ENCODE assay signal across 9 mouse cellular contexts in genomic region chr10:86418931-86419330, GRCm38 (mm10).
DNase-seq lines count a peak whose midpoint lies in the region; ATAC-seq and TF ChIP-seq lines count a peak whose summit lies in the region.
"Had no signal": no experiment of that assay in that cellular context is flagged by ENCODE, and none has a peak within 500 bp of the region (broad histone marks: within the 10 kb centered on the region; RNA-seq: fewer than 3 reads in every experiment).

No protein-coding gene starts in this region.

- no peak for ATAC-seq in kidney, embryonic 15.5 days (replicated peaks; ENCODE audit: low FRiP score)
- peak; percentile 31; the same call in 1 of the 2 replicates for ATAC-seq in heart, embryonic 14.5 days (ENCODE audit: insufficient number of reproducible peaks, insufficient read depth, low FRiP score, low read depth)
- ATAC-seq in lung, embryonic 14.5 days (ENCODE audit: insufficient read depth): no peak
- no peak for ATAC-seq in liver, postnatal 0 days

- 79% methylated on average over 5 of the region's 5 CpGs for WGBS in kidney, embryonic 15.5 days
- 63% methylated on average over 5 of the region's 5 CpGs for WGBS in heart, embryonic 14.5 days
- WGBS in lung, embryonic 14.5 days: 69% methylated on average over 5 of the region's 5 CpGs
- WGBS in liver, postnatal 0 days (ENCODE audit: insufficient replicate concordance): 64% methylated on average over 5 of the region's 5 CpGs

- TF ChIP-seq CTCF in lung, embryonic 14.5 days (IDR thresholded peaks at IDR 0.05; ENCODE audit: low read depth): no peak
- TF ChIP-seq CTCF in liver, postnatal 0 days (IDR thresholded peaks at IDR 0.05; ENCODE audit: low read depth): no peak

- H3K9me3 ChIP-seq in kidney, embryonic 15.5 days (replicated peaks): no peaks in the 10 kb centered on the region
- H3K9me3 ChIP-seq in heart, embryonic 14.5 days (ENCODE audit: control insufficient read depth, low read length): 0 out of 2 replicates have a peak, but pooled peaks cover 2% of the 10 kb centered on the region
- H3K9me3 ChIP-seq in lung, embryonic 14.5 days (ENCODE audit: low read depth, low read length): no peaks in the 10 kb centered on the region
- H3K9me3 ChIP-seq in liver, postnatal 0 days (ENCODE audit: low read length): no peaks in the 10 kb centered on the region
- H3K9me3 ChIP-seq: limb, embryonic 15.5 days had no signal

- no peak overlapping the region for H3K4me2 ChIP-seq in kidney, embryonic 15.5 days
- no peak overlapping the region for H3K4me2 ChIP-seq in heart, embryonic 14.5 days (ENCODE audit: low read length)
- H3K4me2 ChIP-seq in lung, embryonic 14.5 days: no peak overlapping the region
- no peak overlapping the region for H3K4me2 ChIP-seq in liver, postnatal 0 days (ENCODE audit: low read depth, low read length)
- H3K4me2 ChIP-seq: limb, embryonic 15.5 days had no signal

- H3K4me1 ChIP-seq in kidney, embryonic 15.5 days: no peaks in the 10 kb centered on the region
- H3K4me1 ChIP-seq in heart, embryonic 14.5 days (ENCODE audit: control insufficient read depth in 2 of 2, insufficient read depth in 2 of 2, low read length in 2 of 2): peaks cover 12 to 19% of the 10 kb centered on the region in 2 experiments
- H3K4me1 ChIP-seq in lung, embryonic 14.5 days (ENCODE audit: insufficient read depth): no peaks in the 10 kb centered on the region
- H3K4me1 ChIP-seq in liver, postnatal 0 days (ENCODE audit: insufficient read depth): no peaks in the 10 kb centered on the region

- no peak for TF ChIP-seq EP300 in liver, postnatal 0 days (IDR thresholded peaks at IDR 0.05; ENCODE audit: low read depth)

- intact Hi-C loops in left cerebral cortex, postnatal 14 days (cut with DNase I): no loop called here

- no peaks in the 10 kb centered on the region for H3K27me3 ChIP-seq in kidney, embryonic 15.5 days
- H3K27me3 ChIP-seq in heart, embryonic 14.5 days (ENCODE audit: control insufficient read depth, insufficient read depth, low read length): no peaks in the 10 kb centered on the region
- no peaks in the 10 kb centered on the region for H3K27me3 ChIP-seq in lung, embryonic 14.5 days (ENCODE audit: insufficient read depth, low read length)
- no peaks in the 10 kb centered on the region for H3K27me3 ChIP-seq in liver, postnatal 0 days (ENCODE audit: insufficient read depth, low read length)

- no peak overlapping the region for H3K4me3 ChIP-seq in kidney, embryonic 15.5 days (replicated peaks)
- H3K4me3 ChIP-seq in heart, embryonic 14.5 days (ENCODE audit: control insufficient read depth in 1 of 2, insufficient read depth in 1 of 2, low read depth in 1 of 2, low read length in 2 of 2): no peak overlapping the region
- H3K4me3 ChIP-seq in lung, embryonic 14.5 days (ENCODE audit: low read depth, low read length): no peak overlapping the region
- H3K4me3 ChIP-seq in liver, postnatal 0 days (ENCODE audit: low read depth, low read length): no peak overlapping the region
- H3K4me3 ChIP-seq: limb, embryonic 15.5 days had no signal

- no peak overlapping the region for H3K27ac ChIP-seq in kidney, embryonic 15.5 days
- H3K27ac ChIP-seq in heart, embryonic 14.5 days (replicated peaks in 1 of 2; ENCODE audit: control insufficient read depth in 1 of 2, insufficient read depth in 1 of 2, low read depth in 2 of 2, low read length in 2 of 2): peak overlapping the region; percentile 7 to 62; a peak in 1 of 4 replicates
- no peak overlapping the region for H3K27ac ChIP-seq in lung, embryonic 14.5 days (ENCODE audit: low read depth)
- H3K27ac ChIP-seq in liver, postnatal 0 days (ENCODE audit: low read depth): no peak overlapping the region
- H3K27ac ChIP-seq: limb, embryonic 15.5 days had no signal

- H3K36me3 ChIP-seq in kidney, embryonic 15.5 days: peaks cover 6% of the 10 kb centered on the region
- H3K36me3 ChIP-seq in heart, embryonic 14.5 days (ENCODE audit: control insufficient read depth, insufficient read depth, low read length): no peaks in the 10 kb centered on the region
- no peaks in the 10 kb centered on the region for H3K36me3 ChIP-seq in lung, embryonic 14.5 days (ENCODE audit: insufficient read depth)
- no peaks in the 10 kb centered on the region for H3K36me3 ChIP-seq in liver, postnatal 0 days (replicated peaks; ENCODE audit: insufficient read depth, low read length)
- H3K36me3 ChIP-seq: limb, embryonic 15.5 days had no signal

- peak; percentile 49 for DNase-seq in kidney, adult 11 months
- DNase-seq in cerebellum, adult 11 months: peak; percentile 37
- DNase-seq in lung, embryonic 14.5 days: peak; percentile 17
- DNase-seq in liver, postnatal 0 days: no peak
- DNase-seq in left cerebral cortex, postnatal 14 days (ENCODE audit: low spot score in 2 of 2): no peak
- no peak for DNase-seq in thymus, postnatal 14 days

- no peak overlapping the region for H3K9ac ChIP-seq in kidney, embryonic 15.5 days
- no peak overlapping the region for H3K9ac ChIP-seq in heart, embryonic 14.5 days (ENCODE audit: low read length)
- H3K9ac ChIP-seq in lung, embryonic 14.5 days: no peak overlapping the region
- H3K9ac ChIP-seq in liver, postnatal 0 days (replicated peaks): no peak overlapping the region
- H3K9ac ChIP-seq: limb, embryonic 15.5 days had no signal

Comparison
In these comparisons a context has a peak if more than half of its experiments do, and no peak if none do; other contexts are left out.
1. DNase-seq: peak in kidney, adult 11 months (single experiment), cerebellum, adult 11 months (single experiment) and lung, embryonic 14.5 days (single experiment); none in liver, postnatal 0 days (single experiment), left cerebral cortex, postnatal 14 days (0 of 2) and thymus, postnatal 14 days (single experiment).
2. H3K27ac ChIP-seq: peak in heart, embryonic 14.5 days (2 of 2); none in kidney, embryonic 15.5 days (single experiment), lung, embryonic 14.5 days (single experiment) and liver, postnatal 0 days (single experiment).